43 mouse cellular contexts compared by ENCODE assay signal in genomic region chr16:43732900-43733299, GRCm38 (mm10). TPM values are rescaled to one million over a fixed set of nuclear protein-coding genes. Genes with fewer than 3 reads are reported as not detected.
"Had no signal": no experiment of that assay in that cellular context is flagged by ENCODE, and none has a peak within 500 bp of the region (broad histone marks: within the 10 kb centered on the region; RNA-seq: fewer than 3 reads in every experiment).

No protein-coding gene starts in this region.

- H3K36me3 ChIP-seq: heart, embryonic 12.5 days; heart, embryonic 13.5 days; heart, embryonic 15.5 days; hindbrain, embryonic 10.5 days; hindbrain, embryonic 12.5 days; hindbrain, embryonic 13.5 days; hindbrain, embryonic 15.5 days; intestine, embryonic 15.5 days; kidney, embryonic 15.5 days had no signal

- H3K27me3 ChIP-seq: heart, embryonic 12.5 days; heart, embryonic 13.5 days; heart, embryonic 15.5 days; hindbrain, embryonic 12.5 days; hindbrain, embryonic 13.5 days; hindbrain, embryonic 15.5 days; intestine, embryonic 15.5 days; kidney, embryonic 15.5 days had no signal

- H3K4me3 ChIP-seq: heart, embryonic 12.5 days; heart, embryonic 13.5 days; heart, embryonic 15.5 days; hindbrain, embryonic 10.5 days; hindbrain, embryonic 12.5 days; hindbrain, embryonic 13.5 days; hindbrain, embryonic 15.5 days; intestine, embryonic 15.5 days; kidney, embryonic 15.5 days; layer of hippocampus, adult 2 months; left cerebral cortex, adult 2 months had no signal

- H3K9me3 ChIP-seq: heart, embryonic 12.5 days; heart, embryonic 13.5 days; heart, embryonic 15.5 days; hindbrain, embryonic 10.5 days; hindbrain, embryonic 12.5 days; hindbrain, embryonic 13.5 days; hindbrain, embryonic 15.5 days; intestine, embryonic 15.5 days; kidney, embryonic 15.5 days had no signal

- H3K9ac ChIP-seq: heart, embryonic 12.5 days; heart, embryonic 13.5 days; heart, embryonic 15.5 days; hindbrain, embryonic 12.5 days; hindbrain, embryonic 13.5 days; hindbrain, embryonic 14.5 days; hindbrain, embryonic 15.5 days; intestine, embryonic 15.5 days; kidney, embryonic 15.5 days had no signal

- H3K27ac ChIP-seq: heart, embryonic 13.5 days; heart, embryonic 15.5 days; hindbrain, embryonic 10.5 days; hindbrain, embryonic 12.5 days; hindbrain, embryonic 13.5 days; hindbrain, embryonic 14.5 days; hindbrain, embryonic 15.5 days; hindbrain, postnatal 0 days; intestine, embryonic 15.5 days; kidney, embryonic 15.5 days; kidney, postnatal 0 days; layer of hippocampus, adult 2 months; left cerebral cortex, adult 2 months had no signal

- H3K4me2 ChIP-seq: heart, embryonic 12.5 days; heart, embryonic 13.5 days; heart, embryonic 15.5 days; hindbrain, embryonic 12.5 days; hindbrain, embryonic 13.5 days; hindbrain, embryonic 14.5 days; hindbrain, embryonic 15.5 days; intestine, embryonic 15.5 days; kidney, embryonic 15.5 days had no signal

- ATAC-seq: hindbrain, postnatal 0 days; inflammation-experienced regulatory T-cells, adult 6 months; intestine, embryonic 15.5 days; intestine, embryonic 16.5 days; intestine, postnatal 0 days had no signal

- DNase-seq: heart, postnatal 10 days; heart, postnatal 14 days; heart, postnatal 36 days; heart, postnatal 4 days; kidney, adult 11 months; kidney, adult 18-20 months; kidney, adult 2 months; kidney, adult 8-10 months; kidney, adult 9 months; kidney, postnatal 10 days; kidney, postnatal 14 days; kidney, postnatal 25 days; kidney, postnatal 36 days; kidney, postnatal 4 days; layer of hippocampus, adult 9-11 months; layer of hippocampus, postnatal 36 days had no signal

- H3K4me1 ChIP-seq: heart, embryonic 15.5 days; hindbrain, embryonic 10.5 days; hindbrain, embryonic 12.5 days; hindbrain, embryonic 13.5 days; hindbrain, embryonic 15.5 days; intestine, embryonic 15.5 days; kidney, embryonic 15.5 days had no signal

RNA-seq across cellular contexts. Expression of gene Drd3, which starts 20.9 kb away (rescaled TPM):
- total RNA-seq: heart, postnatal 10 days; heart, postnatal 14 days; heart, postnatal 25 days; heart, postnatal 36 days; heart, postnatal 4 days; hematopoietic stem cell, adult 5-6 weeks; layer of hippocampus, adult 18-20 months had no signal
- polyA plus RNA-seq: heart, embryonic 12.5 days; heart, embryonic 13.5 days; heart, embryonic 14.5 days; heart, embryonic 15.5 days; heart, embryonic 16.5 days; heart, postnatal 0 days; hindbrain, embryonic 10.5 days; hindbrain, embryonic 11.5 days; hindbrain, embryonic 12.5 days; hindbrain, embryonic 13.5 days; hindbrain, embryonic 14.5 days; hindbrain, embryonic 15.5 days; hindbrain, embryonic 16.5 days; hindbrain, postnatal 0 days; inflammation-experienced regulatory T-cells, adult 6 months; intestine, embryonic 14.5 days; intestine, embryonic 15.5 days; intestine, embryonic 16.5 days; intestine, postnatal 0 days; kidney, embryonic 15.5 days; kidney, embryonic 16.5 days had no signal
